Mouse (Mus musculus) C2C12 (cell line): Measurements from ENCODE around the gene Atp2c1.

ENCODE experiments used
- CTCF ChIP-seq: IDR thresholded peaks from one replicate; pipeline ENCODE4 v1.5.1; 2011; ENCODE audit not compliant: control insufficient read depth, insufficient read depth, insufficient read length
- MYOD1 ChIP-seq: IDR thresholded peaks from one replicate; pipeline ENCODE4 v1.6.1; 2011; ENCODE audit warnings: low read depth; ENCODE audit not compliant: control insufficient read depth, insufficient read length
- USF1 ChIP-seq: IDR thresholded peaks from one replicate; pipeline ENCODE4 v1.6.1; 2011; ENCODE audit warnings: low read depth, mild to moderate bottlenecking, control low read depth, moderate library complexity

- TF ChIP-seq CTCF (no peak), USF1 (no peak), MYOD1 (no peak)
Observed at GRCm38 (mm10) chr9:105488363-105488762, 38.8 kb downstream of the Atp2c1 start.
